Mouse (Mus musculus): Measurements from ENCODE around the gene Epha6. TPM values are rescaled to one million over a fixed set of nuclear protein-coding genes. Genes with fewer than 3 reads are reported as not detected.
A peak's percentile ranks its signal among the peaks of the same experiment; 100 is the strongest.

The Epha6 gene
- total RNA-seq, 1 experiment = not detected

DNA sequence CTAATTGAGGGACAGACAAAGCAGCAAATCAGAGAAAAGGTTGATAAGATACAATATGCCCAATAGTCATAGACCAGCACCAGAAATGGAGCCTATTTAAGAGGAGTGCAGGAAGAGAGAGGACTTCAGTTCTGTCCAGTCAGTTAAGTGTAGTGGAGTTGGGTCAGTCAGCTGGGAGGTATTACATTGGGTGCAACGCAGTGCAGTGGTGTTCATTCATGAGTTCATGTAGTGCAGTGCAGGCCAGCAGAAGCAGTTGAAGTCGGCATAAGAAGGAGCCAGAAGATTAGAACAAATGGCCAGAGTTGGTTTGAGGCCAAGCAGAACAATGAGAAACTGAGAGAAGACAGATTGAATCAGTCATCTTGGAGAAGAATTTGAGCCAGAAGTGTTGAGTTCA is 833.0 kb downstream of the Epha6 start:
- no peak for DNase-seq (ENCODE audit: low read depth, low spot score)
- no peaks in the 10 kb centered on the region for H3K36me3 ChIP-seq (ENCODE audit: control insufficient read depth, insufficient read depth, low read length, poor library complexity, severe bottlenecking)
- H3K4me3 ChIP-seq (ENCODE audit: insufficient read depth in 1 of 2, low read depth in 1 of 2, low read length in 2 of 2, poor library complexity in 1 of 2, severe bottlenecking in 1 of 2) = no peak overlapping the region
- H3K9me3 ChIP-seq (ENCODE audit: control insufficient read depth, insufficient read depth, low read depth, low read length) = no peaks in the 10 kb centered on the region
- no peaks in the 10 kb centered on the region for H3K4me1 ChIP-seq (ENCODE audit: control insufficient read depth in 2 of 2, insufficient read depth in 2 of 2, low read length in 2 of 2, poor library complexity in 1 of 2)
- in situ Hi-C loops (cut with MboI; ENCODE audit: low sequenced_read_pairs in 2 of 2, unreplicated experiment in 2 of 2) = no loop called here
- TF ChIP-seq HCFC1 (IDR thresholded peaks at IDR 0.05; ENCODE audit: borderline replicate concordance, insufficient read depth, low read length) = no peak
- no peak for TF ChIP-seq CHD2 (IDR thresholded peaks at IDR 0.05; ENCODE audit: low read depth, low read length)
- TF ChIP-seq ZNF384 (IDR thresholded peaks at IDR 0.05; ENCODE audit: low read depth, low read length) = no peak
- no peak for TF ChIP-seq ZC3H11A (IDR thresholded peaks at IDR 0.05; ENCODE audit: borderline replicate concordance, low read depth, low read length)
- no peak for TF ChIP-seq MAFK (IDR thresholded peaks at IDR 0.05; ENCODE audit: insufficient read depth, low read depth, low read length)
- no peak overlapping the region for H3K27ac ChIP-seq (ENCODE audit: insufficient read depth, low read depth, low read length, poor library complexity, severe bottlenecking)
- no peak overlapping the region for H3K9ac ChIP-seq (ENCODE audit: insufficient read depth, low read depth, low read length, poor library complexity, severe bottlenecking)

DNA sequence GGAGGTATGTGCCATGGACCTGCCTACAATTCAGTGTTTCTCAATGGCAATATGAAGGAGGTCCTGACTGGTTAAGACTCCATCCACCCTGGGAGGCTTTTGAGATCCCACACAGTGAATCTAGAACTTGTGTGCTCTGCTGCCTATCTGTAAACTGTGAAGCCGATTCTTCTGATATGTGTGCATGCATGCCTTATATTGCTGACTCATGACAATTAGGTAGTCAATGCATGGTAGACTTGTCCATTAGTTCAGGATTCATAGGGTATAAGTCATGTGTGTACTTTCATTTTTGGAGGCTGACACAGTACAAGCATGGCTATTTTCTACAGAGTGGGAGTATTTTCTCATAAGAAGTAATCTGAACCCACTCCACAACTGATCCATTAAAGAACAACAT is 834.9 kb downstream of the Epha6 start:
- Histone ChIP-seq H3K9ac (ENCODE audit: insufficient read depth, low read depth, low read length, poor library complexity, severe bottlenecking) (no peak overlapping the region), H3K4me3 (ENCODE audit: insufficient read depth in 1 of 2, low read depth in 1 of 2, low read length in 2 of 2, poor library complexity in 1 of 2, severe bottlenecking in 1 of 2) (no peak overlapping the region), H3K27ac (ENCODE audit: insufficient read depth, low read depth, low read length, poor library complexity, severe bottlenecking) (no peak overlapping the region), H3K9me3 (ENCODE audit: control insufficient read depth, insufficient read depth, low read depth, low read length) (no peaks in the 10 kb centered on the region), H3K4me1 (ENCODE audit: control insufficient read depth in 2 of 2, insufficient read depth in 2 of 2, low read length in 2 of 2, poor library complexity in 1 of 2) (no peaks in the 10 kb centered on the region), H3K36me3 (ENCODE audit: control insufficient read depth, insufficient read depth, low read length, poor library complexity, severe bottlenecking) (no peaks in the 10 kb centered on the region)
- DNase-seq (ENCODE audit: low read depth, low spot score) = no peak
- in situ Hi-C loops (cut with MboI; ENCODE audit: low sequenced_read_pairs in 2 of 2, unreplicated experiment in 2 of 2) = no loop called here
- TF ChIP-seq MAFK (IDR thresholded peaks at IDR 0.05; ENCODE audit: insufficient read depth, low read depth, low read length) (peak; percentile 69), CHD2 (IDR thresholded peaks at IDR 0.05; ENCODE audit: low read depth, low read length) (no peak), ZNF384 (IDR thresholded peaks at IDR 0.05; ENCODE audit: low read depth, low read length) (no peak)

DNA sequence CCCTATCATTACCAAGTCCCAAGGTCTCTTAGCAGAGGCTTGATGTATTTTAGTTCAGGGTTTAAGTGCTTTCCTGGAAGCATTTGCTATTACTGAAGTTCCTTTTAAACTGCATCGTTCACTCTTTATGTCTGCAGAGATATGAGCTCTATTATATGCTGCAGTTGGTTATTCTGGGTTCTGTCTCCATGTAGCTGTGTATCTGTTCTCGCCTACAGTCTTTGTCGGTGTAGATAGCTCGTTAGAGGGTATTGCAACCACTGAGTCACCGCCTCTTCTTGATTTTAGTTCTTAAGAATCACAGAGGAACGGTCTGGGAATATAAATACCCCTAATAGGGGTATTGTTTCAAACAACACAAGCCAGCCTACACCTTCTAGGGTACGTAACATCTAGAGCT is 835.4 kb downstream of the Epha6 start:
- no peak overlapping the region for H3K27ac ChIP-seq (ENCODE audit: insufficient read depth, low read depth, low read length, poor library complexity, severe bottlenecking)
- H3K36me3 ChIP-seq (ENCODE audit: control insufficient read depth, insufficient read depth, low read length, poor library complexity, severe bottlenecking) = no peaks in the 10 kb centered on the region
- no peaks in the 10 kb centered on the region for H3K4me1 ChIP-seq (ENCODE audit: control insufficient read depth in 2 of 2, insufficient read depth in 2 of 2, low read length in 2 of 2, poor library complexity in 1 of 2)
- H3K9me3 ChIP-seq (ENCODE audit: control insufficient read depth, insufficient read depth, low read depth, low read length) = no peaks in the 10 kb centered on the region
- H3K4me3 ChIP-seq (ENCODE audit: insufficient read depth in 1 of 2, low read depth in 1 of 2, low read length in 2 of 2, poor library complexity in 1 of 2, severe bottlenecking in 1 of 2) = no peak overlapping the region
- in situ Hi-C loops (cut with MboI; ENCODE audit: low sequenced_read_pairs in 2 of 2, unreplicated experiment in 2 of 2) = no loop called here
- no peak overlapping the region for H3K9ac ChIP-seq (ENCODE audit: insufficient read depth, low read depth, low read length, poor library complexity, severe bottlenecking)
- no peak for TF ChIP-seq ZC3H11A (IDR thresholded peaks at IDR 0.05; ENCODE audit: borderline replicate concordance, low read depth, low read length)
- no peak for TF ChIP-seq ZNF384 (IDR thresholded peaks at IDR 0.05; ENCODE audit: low read depth, low read length)
- no peak for TF ChIP-seq MAFK (IDR thresholded peaks at IDR 0.05; ENCODE audit: insufficient read depth, low read depth, low read length)
- TF ChIP-seq CHD2 (IDR thresholded peaks at IDR 0.05; ENCODE audit: low read depth, low read length) = no peak
- TF ChIP-seq HCFC1 (IDR thresholded peaks at IDR 0.05; ENCODE audit: borderline replicate concordance, insufficient read depth, low read length) = no peak
- no peak for DNase-seq (ENCODE audit: low read depth, low spot score)

DNA sequence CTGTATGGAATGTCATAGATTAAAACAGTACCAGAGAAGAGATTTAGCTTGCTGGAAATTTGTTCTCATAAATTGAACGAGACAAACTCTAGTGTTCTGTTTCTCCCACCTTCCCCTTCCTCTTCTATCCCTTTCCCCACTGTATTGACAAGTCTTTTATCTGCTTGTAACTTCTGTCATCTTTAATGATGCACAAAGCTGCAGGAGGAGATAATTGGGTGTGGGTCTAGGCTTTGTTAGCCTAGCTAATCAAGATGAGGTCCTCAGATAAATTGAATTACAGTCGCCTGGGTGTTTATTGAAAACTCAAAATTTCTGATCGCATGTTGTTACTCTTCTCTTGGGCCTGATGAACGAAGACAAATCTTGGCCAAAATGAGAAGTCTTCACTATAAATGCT is 844.5 kb downstream of the Epha6 start:
- DNase-seq (ENCODE audit: low read depth, low spot score) = no peak
- no peaks in the 10 kb centered on the region for H3K36me3 ChIP-seq (ENCODE audit: control insufficient read depth, insufficient read depth, low read length, poor library complexity, severe bottlenecking)
- H3K9ac ChIP-seq (ENCODE audit: insufficient read depth, low read depth, low read length, poor library complexity, severe bottlenecking) = no peak overlapping the region
- no peak overlapping the region for H3K4me3 ChIP-seq (ENCODE audit: insufficient read depth in 1 of 2, low read depth in 1 of 2, low read length in 2 of 2, poor library complexity in 1 of 2, severe bottlenecking in 1 of 2)
- H3K27ac ChIP-seq (ENCODE audit: insufficient read depth, low read depth, low read length, poor library complexity, severe bottlenecking) = no peak overlapping the region
- in situ Hi-C loops (cut with MboI; ENCODE audit: low sequenced_read_pairs in 2 of 2, unreplicated experiment in 2 of 2) = no loop called here
- no peaks in the 10 kb centered on the region for H3K4me1 ChIP-seq (ENCODE audit: control insufficient read depth in 2 of 2, insufficient read depth in 2 of 2, low read length in 2 of 2, poor library complexity in 1 of 2)
- H3K9me3 ChIP-seq (ENCODE audit: control insufficient read depth, insufficient read depth, low read depth, low read length) = no peaks in the 10 kb centered on the region
- TF ChIP-seq ZNF384 (IDR thresholded peaks at IDR 0.05; ENCODE audit: low read depth, low read length) = no peak
- TF ChIP-seq HCFC1 (IDR thresholded peaks at IDR 0.05; ENCODE audit: borderline replicate concordance, insufficient read depth, low read length) = no peak

DNA sequence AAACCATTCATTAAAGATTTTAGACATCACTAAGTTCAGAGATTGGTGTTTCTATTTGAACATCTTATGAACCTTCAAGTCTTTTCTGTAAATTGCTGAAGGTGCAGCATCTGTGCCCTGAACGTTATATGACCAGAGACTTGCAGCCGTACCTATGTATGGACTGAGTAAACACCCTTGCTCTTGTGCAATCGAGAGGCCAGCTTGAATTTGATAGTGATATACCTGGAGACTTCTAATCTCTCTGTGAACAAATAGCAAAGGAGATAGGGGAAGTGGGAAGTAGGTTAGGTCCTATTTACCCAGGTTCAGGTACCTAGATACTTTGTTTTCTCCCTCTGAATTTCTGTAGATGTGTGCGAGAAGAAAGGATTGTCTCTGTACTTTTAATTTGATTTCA is 854.4 kb downstream of the Epha6 start:
- no peak for DNase-seq (ENCODE audit: low read depth, low spot score)
- Histone ChIP-seq H3K9ac (ENCODE audit: insufficient read depth, low read depth, low read length, poor library complexity, severe bottlenecking) (no peak overlapping the region), H3K9me3 (ENCODE audit: control insufficient read depth, insufficient read depth, low read depth, low read length) (no peaks in the 10 kb centered on the region), H3K4me3 (ENCODE audit: insufficient read depth in 1 of 2, low read depth in 1 of 2, low read length in 2 of 2, poor library complexity in 1 of 2, severe bottlenecking in 1 of 2) (no peak overlapping the region), H3K4me1 (ENCODE audit: control insufficient read depth in 2 of 2, insufficient read depth in 2 of 2, low read length in 2 of 2, poor library complexity in 1 of 2) (no peaks in the 10 kb centered on the region), H3K27ac (ENCODE audit: insufficient read depth, low read depth, low read length, poor library complexity, severe bottlenecking) (no peak overlapping the region), H3K36me3 (ENCODE audit: control insufficient read depth, insufficient read depth, low read length, poor library complexity, severe bottlenecking) (no peaks in the 10 kb centered on the region)
- in situ Hi-C loops (cut with MboI; ENCODE audit: low sequenced_read_pairs in 2 of 2, unreplicated experiment in 2 of 2) = no loop called here
- TF ChIP-seq ZC3H11A (IDR thresholded peaks at IDR 0.05; ENCODE audit: borderline replicate concordance, low read depth, low read length) (no peak), MAFK (IDR thresholded peaks at IDR 0.05; ENCODE audit: insufficient read depth, low read depth, low read length) (no peak), CHD2 (IDR thresholded peaks at IDR 0.05; ENCODE audit: low read depth, low read length) (no peak), ZNF384 (IDR thresholded peaks at IDR 0.05; ENCODE audit: low read depth, low read length) (no peak), HCFC1 (IDR thresholded peaks at IDR 0.05; ENCODE audit: borderline replicate concordance, insufficient read depth, low read length) (no peak)

All from ES-E14 (cell line).